Mouse (Mus musculus) frontal cortex, postnatal 10 days (tissue): ENCODE data around the gene L3mbtl1.
A peak's percentile ranks its signal among the peaks of the same experiment; 100 is the strongest.
"Not testable (repeated sequence)": the region's sequence is repeated elsewhere in the genome, so short reads cannot be mapped to it uniquely, and the experiment has no call there.

Source experiments
- DNase-seq, 2 experiments: peaks; one replicate each; pipeline ENCODE4 v3.0.0; 2022; ENCODE audit warnings: low spot score in 2 of 2, mixed read lengths in 1 of 2

Gene L3mbtl1

DNA sequence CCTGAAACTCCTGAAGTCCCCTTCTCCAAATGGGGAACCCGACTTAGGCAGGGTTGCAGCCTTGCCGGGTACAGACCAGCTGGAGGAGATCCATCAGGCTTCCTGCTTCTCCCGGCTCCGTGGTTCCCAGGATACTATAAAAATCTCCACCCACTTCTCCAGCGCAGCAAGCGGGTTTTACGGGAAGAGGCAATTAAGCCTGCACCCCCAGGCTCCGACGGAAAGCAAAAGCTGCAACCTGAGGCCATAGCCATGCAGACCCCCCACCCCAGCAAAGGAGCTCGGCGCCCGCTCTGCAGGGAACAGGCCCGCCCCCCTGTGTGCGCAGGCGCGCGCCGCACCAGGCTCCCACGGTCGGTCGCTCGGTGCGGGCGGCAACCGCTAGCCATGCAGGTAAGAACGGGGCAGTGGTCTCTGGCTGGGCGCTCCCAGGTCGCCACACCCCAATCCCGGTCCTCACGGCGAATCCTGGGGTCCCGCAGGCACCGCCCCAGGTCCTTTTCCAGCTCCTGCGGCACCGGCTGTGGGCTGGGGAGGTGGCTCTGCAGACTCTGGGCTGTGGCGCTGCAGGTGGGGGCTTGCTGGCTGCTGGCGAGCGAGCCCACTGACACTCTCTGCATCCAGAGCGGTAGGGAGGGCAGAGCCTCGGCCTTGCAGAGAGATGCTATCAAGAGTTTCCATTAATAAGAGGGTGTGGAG, at the start of gene L3mbtl1:
Gene L3mbtl1 (plus strand): TSS at position 325 of the 699 bp plus-strand sequence.
- DNase-seq, result peak; percentile 38 to 63

GRCm38 (mm10) chr2:162899256-162899655, 44.0 kb upstream of the L3mbtl1 start:
- DNase-seq, result not testable (repeated sequence)

- no peak for DNase-seq
Measured at GRCm38 (mm10) chr2:162899880-162900589, 43.2 kb upstream of the L3mbtl1 start.

GRCm38 (mm10) chr2:162900590-162900916, 42.7 kb upstream of the L3mbtl1 start:
- no peak for DNase-seq

GRCm38 (mm10) chr2:162905902-162906301, 37.4 kb upstream of the L3mbtl1 start:
- DNase-seq, result no peak

DNA sequence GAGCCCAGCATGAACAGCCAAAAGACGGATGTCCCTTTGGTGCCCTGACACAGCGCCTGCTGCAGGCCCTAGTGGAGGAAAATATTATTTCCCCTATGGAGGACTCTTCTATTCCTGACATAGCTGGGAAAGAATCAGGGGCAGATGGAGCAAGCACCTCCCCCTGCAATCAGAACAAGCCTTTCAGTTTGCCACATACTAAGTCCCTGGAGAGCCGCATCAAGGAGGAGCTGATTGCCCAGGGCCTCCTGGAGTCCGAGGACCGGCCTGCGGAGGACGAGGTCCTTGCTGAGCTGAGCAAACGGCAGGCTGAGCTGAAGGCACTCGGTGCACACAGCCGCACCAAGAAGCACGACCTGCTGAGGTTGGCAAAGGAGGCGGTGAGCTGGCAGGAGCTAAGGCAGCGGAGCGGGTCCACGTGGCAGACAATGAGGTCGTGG, 35.2 kb upstream of the L3mbtl1 start:
- DNase-seq, result no peak

DNA sequence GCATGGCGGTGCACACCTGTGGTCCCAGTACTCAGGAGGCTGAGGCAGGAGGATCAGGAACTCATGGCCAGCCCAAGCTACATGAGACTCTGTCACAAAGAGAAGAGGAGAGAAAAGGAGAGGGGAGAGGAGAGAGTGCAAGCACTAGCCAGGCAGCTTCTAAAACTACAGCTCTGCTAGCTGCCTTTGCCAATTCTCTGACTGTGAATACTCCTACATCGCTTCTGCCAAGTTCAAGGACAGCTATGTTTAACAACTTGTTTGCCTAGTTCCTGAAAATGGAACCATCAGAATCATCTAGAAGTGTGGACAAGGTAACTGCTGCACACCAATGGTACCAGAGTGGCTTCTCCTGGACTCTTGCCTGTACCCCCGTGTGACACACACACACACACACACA, 29.2 kb upstream of the L3mbtl1 start:
- no peak for DNase-seq

- DNase-seq, result no peak
Measured at GRCm38 (mm10) chr2:162914519-162914918, 28.8 kb upstream of the L3mbtl1 start.

GRCm38 (mm10) chr2:162919926-162920325, 23.3 kb upstream of the L3mbtl1 start:
- no peak for DNase-seq

GRCm38 (mm10) chr2:162922183-162922582, 21.1 kb upstream of the L3mbtl1 start:
- DNase-seq, result no peak

DNA sequence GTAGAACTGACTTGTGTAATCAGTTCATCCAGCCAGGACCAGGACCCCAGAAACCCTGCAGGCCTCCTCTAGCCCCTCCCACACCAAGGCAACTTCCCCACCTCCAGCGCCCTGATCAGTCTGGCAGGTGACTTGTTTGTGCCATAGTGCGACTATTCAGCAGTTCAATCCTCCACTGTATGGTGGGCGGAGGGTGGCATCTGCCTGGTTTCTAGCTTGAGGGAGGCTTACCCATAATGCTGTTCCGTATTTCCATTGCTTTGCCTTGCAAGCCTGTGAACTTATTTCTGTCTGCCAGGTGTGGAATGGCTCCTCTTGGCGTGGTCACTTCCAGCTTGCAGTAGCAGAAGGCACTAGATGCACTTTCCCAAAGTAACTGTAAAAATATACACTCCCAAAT, 20.4 kb upstream of the L3mbtl1 start:
- no peak for DNase-seq

DNA sequence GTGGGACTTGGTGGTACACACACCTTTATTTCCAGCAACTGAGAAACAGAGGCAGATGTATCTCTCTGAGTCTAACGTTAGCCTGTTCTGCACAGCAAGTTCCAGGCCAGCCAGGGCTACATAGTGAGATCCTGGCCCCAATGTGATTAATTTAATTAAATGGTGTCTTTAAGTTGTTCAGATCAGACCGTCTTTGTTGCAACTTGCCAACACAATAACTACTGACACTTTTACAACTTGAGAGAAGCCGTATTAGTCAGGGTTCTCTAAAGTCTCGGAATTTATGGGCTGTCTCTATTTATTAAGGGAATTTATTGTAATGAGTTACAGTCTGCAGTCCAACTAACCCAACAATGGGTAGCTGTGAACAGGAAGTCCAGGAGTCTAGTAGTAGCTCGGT, 19.1 kb upstream of the L3mbtl1 start:
- DNase-seq, result no peak

DNA sequence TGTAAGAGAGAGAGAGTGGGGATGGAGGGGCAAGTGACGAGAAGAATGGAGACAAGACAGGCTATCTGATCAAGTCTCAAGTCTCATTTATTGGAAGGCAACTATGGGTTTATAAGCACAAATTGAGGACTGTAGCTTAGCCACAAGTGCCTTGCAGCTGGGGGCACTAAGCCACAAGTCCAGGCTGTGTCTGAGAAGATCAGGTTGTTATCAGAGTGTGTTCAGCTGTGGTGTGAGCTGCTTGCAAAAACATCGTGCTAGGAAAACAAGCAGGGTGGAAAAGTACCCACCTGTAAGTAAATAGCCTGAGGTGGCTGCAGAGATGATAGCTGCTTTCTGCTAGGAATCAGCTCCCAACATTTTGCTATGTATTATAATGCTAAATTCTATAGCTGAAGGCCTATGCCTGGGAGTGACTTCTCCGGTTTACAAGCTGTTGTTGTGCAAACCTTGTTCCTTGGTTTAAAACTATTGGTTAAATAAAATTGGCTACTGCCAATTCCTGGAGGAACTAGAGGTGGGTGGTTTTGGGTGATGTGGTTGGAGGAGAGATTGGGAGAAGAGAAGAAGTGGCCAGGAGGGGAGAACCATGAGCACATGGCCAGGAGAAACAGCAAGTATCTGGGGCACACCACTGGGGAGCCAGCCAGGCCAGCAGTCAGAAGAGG, 15.2 kb upstream of the L3mbtl1 start:
- DNase-seq, result no peak

GRCm38 (mm10) chr2:162929704-162930103, 13.6 kb upstream of the L3mbtl1 start:
- no peak for DNase-seq

- no peak for DNase-seq
Measured at GRCm38 (mm10) chr2:162930516-162931122, 12.7 kb upstream of the L3mbtl1 start.

DNA sequence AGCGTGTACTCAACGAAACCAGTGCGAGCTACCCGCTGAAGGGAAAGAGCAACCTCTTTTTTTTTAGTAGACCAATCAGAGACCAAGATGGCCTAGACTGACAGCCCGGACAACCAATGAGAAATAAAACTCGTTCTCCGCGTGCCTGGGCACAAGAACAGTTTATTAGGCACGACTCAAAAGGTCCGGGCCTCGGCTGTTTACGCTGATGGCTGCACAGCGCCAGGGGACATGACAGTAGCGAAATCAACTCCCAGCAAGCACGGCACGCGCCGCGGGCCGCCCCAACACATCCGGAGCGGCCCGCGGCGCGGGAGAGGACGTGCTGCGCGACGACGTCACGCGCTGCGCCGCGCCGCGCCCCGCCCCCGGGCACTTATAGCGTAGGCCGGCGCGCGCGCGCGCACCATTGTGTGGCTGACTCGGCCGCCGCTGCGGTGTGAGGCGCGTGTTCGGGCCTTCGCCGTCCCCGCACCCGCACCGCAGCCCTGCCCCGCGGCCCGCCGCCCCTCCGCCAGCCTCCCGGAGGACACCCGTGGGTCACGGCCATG, 12.1 kb upstream of the L3mbtl1 start, which contains the start of gene Srsf6:
Gene Srsf6 (plus strand): TSS at position 406 of the 551 bp plus-strand sequence.
- DNase-seq, result peak; percentile 79 to 86

- DNase-seq, result peak; percentile 63 to 68
Measured at GRCm38 (mm10) chr2:162931674-162932650, 11.3 kb upstream of the L3mbtl1 start.

DNA sequence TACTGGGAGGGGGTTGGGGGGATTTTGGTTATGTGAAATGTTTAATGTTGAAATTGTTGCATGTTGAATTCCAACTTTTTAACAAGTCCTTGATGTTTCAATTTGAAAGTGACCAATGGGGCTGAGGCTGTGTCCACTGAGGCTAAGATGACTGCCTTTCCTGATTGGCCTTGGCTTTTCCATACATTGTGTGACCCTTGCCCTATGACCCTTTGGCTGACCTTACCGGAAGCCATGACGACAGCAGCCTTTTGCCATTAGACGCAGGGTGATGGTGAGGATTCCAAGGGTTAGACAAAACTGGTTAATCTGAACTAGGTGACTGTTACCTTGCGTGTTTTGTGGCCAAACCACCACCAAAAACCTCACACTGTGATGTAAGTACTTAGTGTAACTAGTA, 10.6 kb upstream of the L3mbtl1 start:
- DNase-seq, result no peak

DNA sequence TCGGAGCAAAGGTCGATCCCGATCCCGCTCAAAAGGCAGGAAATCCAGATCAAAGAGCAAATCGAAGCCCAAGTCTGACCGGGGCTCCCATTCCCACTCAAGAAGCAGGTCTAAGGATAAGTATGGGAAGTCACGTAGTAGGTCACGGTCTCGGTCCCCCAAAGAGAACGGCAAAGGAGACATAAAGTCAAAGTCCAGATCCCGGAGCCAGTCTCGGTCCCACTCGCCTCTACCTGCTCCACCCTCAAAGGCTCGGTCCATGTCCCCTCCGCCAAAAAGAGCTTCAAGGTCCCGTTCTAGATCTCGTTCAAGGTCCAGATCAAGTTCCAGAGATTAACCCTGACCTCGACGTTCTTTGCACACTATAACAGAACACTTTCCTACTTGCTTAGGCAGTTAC, 8.9 kb upstream of the L3mbtl1 start:
- DNase-seq, result no peak

- no peak for DNase-seq
Measured at GRCm38 (mm10) chr2:162935700-162936099, 7.6 kb upstream of the L3mbtl1 start.

DNA sequence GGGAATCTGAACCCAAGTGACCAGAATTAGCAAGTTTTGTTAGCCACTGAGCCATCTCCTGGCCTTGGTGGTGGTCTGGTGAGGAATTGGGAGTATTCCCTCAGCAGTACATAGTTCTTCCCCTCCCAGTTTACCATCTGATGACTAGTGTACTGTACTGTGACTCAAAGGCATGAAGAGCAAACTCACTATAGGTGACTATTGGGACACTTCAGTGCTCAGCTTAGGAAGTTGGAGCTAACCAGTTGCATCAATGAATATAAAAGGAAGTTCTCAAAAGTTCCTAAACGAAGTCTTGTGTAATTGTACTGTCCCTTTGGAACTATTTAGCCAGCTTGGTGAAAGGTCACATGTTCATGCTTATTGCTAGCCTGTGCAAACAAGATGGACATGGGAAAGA, 3.7 kb upstream of the L3mbtl1 start:
- no peak for DNase-seq
